Mouse (Mus musculus): Measurements from ENCODE around the gene Tspan5. TPM values are rescaled to one million over a fixed set of nuclear protein-coding genes. Genes with fewer than 3 reads are reported as not detected.

Tspan5 gene
- polyA plus RNA-seq, 1 experiment from 2014 or later = 55.3 TPM

- peak overlapping the region; percentile 54 for H3K27ac ChIP-seq (replicated peaks)
- 84% methylated on average over 6 of the region's 6 CpGs for WGBS
- H3K27me3 ChIP-seq = 0 out of 2 replicates have a peak, but pooled peaks cover 3% of the 10 kb centered on the region
- H3K4me2 ChIP-seq (replicated peaks) = no peak overlapping the region
- no peaks in the 10 kb centered on the region for H3K36me3 ChIP-seq
- no peaks in the 10 kb centered on the region for H3K9me3 ChIP-seq
- no peak overlapping the region for H3K9ac ChIP-seq (replicated peaks)
- H3K4me1 ChIP-seq = peaks cover 70% of the 10 kb centered on the region
- no peak for ATAC-seq (ENCODE audit: low FRiP score, low read depth)
- H3K4me3 ChIP-seq = no peak overlapping the region
These were observed 116.7 kb downstream of the Tspan5 start for GRCm38 (mm10) chr3:138858649-138859048.

GRCm38 (mm10) chr3:138859166-138859565 is 117.2 kb downstream of the Tspan5 start:
- WGBS = 78% methylated on average over 8 of the region's 8 CpGs
- ATAC-seq (ENCODE audit: low FRiP score, low read depth) = no peak
- Histone ChIP-seq H3K27me3 (0 out of 2 replicates have a peak, but pooled peaks cover 3% of the 10 kb centered on the region), H3K4me3 (no peak overlapping the region), H3K27ac (replicated peaks) (peak overlapping the region; percentile 54; the same call in 1 of the 2 replicates), H3K9me3 (no peaks in the 10 kb centered on the region), H3K4me2 (replicated peaks) (no peak overlapping the region), H3K9ac (replicated peaks) (no peak overlapping the region), H3K36me3 (no peaks in the 10 kb centered on the region), H3K4me1 (peaks cover 64% of the 10 kb centered on the region)

- no peak overlapping the region for H3K4me2 ChIP-seq (replicated peaks)
- 0 out of 2 replicates have a peak, but pooled peaks have one; percentile 5 for ATAC-seq (ENCODE audit: low FRiP score, low read depth)
- H3K27me3 ChIP-seq = 0 out of 2 replicates have a peak, but pooled peaks cover 3% of the 10 kb centered on the region
- WGBS = 34% methylated on average over 8 of the region's 8 CpGs
- H3K4me1 ChIP-seq = peaks cover 60% of the 10 kb centered on the region
- H3K4me3 ChIP-seq = no peak overlapping the region
- no peaks in the 10 kb centered on the region for H3K36me3 ChIP-seq
- no peak overlapping the region for H3K27ac ChIP-seq (replicated peaks)
- H3K9ac ChIP-seq (replicated peaks) = no peak overlapping the region
- H3K9me3 ChIP-seq = no peaks in the 10 kb centered on the region
These were observed 117.7 kb downstream of the Tspan5 start for GRCm38 (mm10) chr3:138859666-138860065.

GRCm38 (mm10) chr3:138860257-138860760 is 118.3 kb downstream of the Tspan5 start:
- 71% methylated on average over 11 of the region's 11 CpGs for WGBS
- no peak for ATAC-seq (ENCODE audit: low FRiP score, low read depth)

GRCm38 (mm10) chr3:138861032-138861431 is 119.0 kb downstream of the Tspan5 start:
- no peak for ATAC-seq (ENCODE audit: low FRiP score, low read depth)

More at GRCm38 (mm10) chr3:138860257-138860760, 118.3 kb downstream of the Tspan5 start:
- peaks cover 53% of the 10 kb centered on the region for H3K4me1 ChIP-seq
- no peaks in the 10 kb centered on the region for H3K9me3 ChIP-seq
- no peak overlapping the region for H3K27ac ChIP-seq (replicated peaks)
- H3K36me3 ChIP-seq = no peaks in the 10 kb centered on the region
- no peak overlapping the region for H3K9ac ChIP-seq (replicated peaks)
- H3K4me2 ChIP-seq (replicated peaks) = no peak overlapping the region
- no peak overlapping the region for H3K4me3 ChIP-seq
- 0 out of 2 replicates have a peak, but pooled peaks cover 3% of the 10 kb centered on the region for H3K27me3 ChIP-seq

GRCm38 (mm10) chr3:138861589-138861988 is 119.6 kb downstream of the Tspan5 start:
- WGBS = 86% methylated on average over 3 of the region's 3 CpGs
- 0 out of 2 replicates have a peak, but pooled peaks cover 5% of the 10 kb centered on the region for H3K9me3 ChIP-seq
- no peaks in the 10 kb centered on the region for H3K36me3 ChIP-seq
- no peak overlapping the region for H3K4me3 ChIP-seq
- no peak overlapping the region for H3K9ac ChIP-seq (replicated peaks)
- no peak overlapping the region for H3K27ac ChIP-seq (replicated peaks)
- 0 out of 2 replicates have a peak, but pooled peaks cover 3% of the 10 kb centered on the region for H3K27me3 ChIP-seq
- H3K4me2 ChIP-seq (replicated peaks) = no peak overlapping the region
- H3K4me1 ChIP-seq = peaks cover 41% of the 10 kb centered on the region
- no peak for ATAC-seq (ENCODE audit: low FRiP score, low read depth)

More at GRCm38 (mm10) chr3:138861032-138861431, 119.0 kb downstream of the Tspan5 start:
- WGBS = 71% methylated on average over 9 of the region's 9 CpGs
- Histone ChIP-seq H3K36me3 (no peaks in the 10 kb centered on the region), H3K4me1 (peaks cover 46% of the 10 kb centered on the region), H3K4me3 (no peak overlapping the region), H3K9ac (replicated peaks) (no peak overlapping the region), H3K27ac (replicated peaks) (no peak overlapping the region), H3K27me3 (0 out of 2 replicates have a peak, but pooled peaks cover 3% of the 10 kb centered on the region), H3K4me2 (replicated peaks) (no peak overlapping the region), H3K9me3 (0 out of 2 replicates have a peak, but pooled peaks cover under 1% of the 10 kb centered on the region)

- Histone ChIP-seq H3K9ac (replicated peaks) (no peak overlapping the region), H3K36me3 (no peaks in the 10 kb centered on the region), H3K4me3 (no peak overlapping the region), H3K9me3 (0 out of 2 replicates have a peak, but pooled peaks cover 5% of the 10 kb centered on the region), H3K4me1 (peaks cover 19% of the 10 kb centered on the region), H3K27ac (replicated peaks) (no peak overlapping the region), H3K27me3 (0 out of 2 replicates have a peak, but pooled peaks cover 3% of the 10 kb centered on the region), H3K4me2 (replicated peaks) (no peak overlapping the region)
- WGBS = 86% methylated on average over 12 of the region's 12 CpGs
- ATAC-seq (ENCODE audit: low FRiP score, low read depth) = no peak
These were observed 122.2 kb downstream of the Tspan5 start for GRCm38 (mm10) chr3:138864166-138864648.

GRCm38 (mm10) chr3:138865271-138865670 is 123.3 kb downstream of the Tspan5 start:
- WGBS = 77% methylated on average over 5 of the region's 5 CpGs
- no peak for ATAC-seq (ENCODE audit: low FRiP score, low read depth)
- Histone ChIP-seq H3K4me1 (peaks cover 9% of the 10 kb centered on the region; the same call in 1 of the 2 replicates), H3K4me2 (replicated peaks) (no peak overlapping the region), H3K36me3 (no peaks in the 10 kb centered on the region), H3K9me3 (0 out of 2 replicates have a peak, but pooled peaks cover 5% of the 10 kb centered on the region), H3K4me3 (no peak overlapping the region), H3K9ac (replicated peaks) (no peak overlapping the region), H3K27me3 (no peaks in the 10 kb centered on the region), H3K27ac (replicated peaks) (no peak overlapping the region)

GRCm38 (mm10) chr3:138867149-138867848 is 125.3 kb downstream of the Tspan5 start:
- 0 out of 2 replicates have a peak, but pooled peaks cover 5% of the 10 kb centered on the region for H3K9me3 ChIP-seq
- WGBS = 77% methylated on average over 16 of the region's 16 CpGs
- no peaks in the 10 kb centered on the region for H3K36me3 ChIP-seq
- ATAC-seq (ENCODE audit: low FRiP score, low read depth) = no peak
- H3K4me2 ChIP-seq (replicated peaks) = no peak overlapping the region
- H3K4me1 ChIP-seq = 0 out of 2 replicates have a peak, but pooled peaks cover 4% of the 10 kb centered on the region
- H3K4me3 ChIP-seq = no peak overlapping the region
- no peak overlapping the region for H3K27ac ChIP-seq (replicated peaks)
- H3K27me3 ChIP-seq = no peaks in the 10 kb centered on the region
- no peak overlapping the region for H3K9ac ChIP-seq (replicated peaks)

- no peaks in the 10 kb centered on the region for H3K27me3 ChIP-seq
- 0 out of 2 replicates have a peak, but pooled peaks cover 5% of the 10 kb centered on the region for H3K9me3 ChIP-seq
- H3K27ac ChIP-seq (replicated peaks) = no peak overlapping the region
- no peak overlapping the region for H3K4me2 ChIP-seq (replicated peaks)
- no peak for ATAC-seq (ENCODE audit: low FRiP score, low read depth)
- WGBS = 80% methylated on average over 13 of the region's 13 CpGs
- H3K9ac ChIP-seq (replicated peaks) = no peak overlapping the region
- peaks cover 1% of the 10 kb centered on the region; the same call in 1 of the 2 replicates for H3K36me3 ChIP-seq
- 0 out of 2 replicates have a peak, but pooled peaks cover 4% of the 10 kb centered on the region for H3K4me1 ChIP-seq
- H3K4me3 ChIP-seq = no peak overlapping the region
These were observed 126.4 kb downstream of the Tspan5 start for GRCm38 (mm10) chr3:138868409-138868808.

- no peak overlapping the region for H3K9ac ChIP-seq (replicated peaks)
- 97% methylated on average over 7 of the region's 7 CpGs for WGBS
- H3K4me1 ChIP-seq = peaks cover 6% of the 10 kb centered on the region; the same call in 1 of the 2 replicates
- no peak overlapping the region for H3K27ac ChIP-seq (replicated peaks)
- no peaks in the 10 kb centered on the region for H3K27me3 ChIP-seq
- H3K4me2 ChIP-seq (replicated peaks) = no peak overlapping the region
- no peak overlapping the region for H3K4me3 ChIP-seq
- H3K9me3 ChIP-seq = 0 out of 2 replicates have a peak, but pooled peaks cover 3% of the 10 kb centered on the region
- ATAC-seq (ENCODE audit: low FRiP score, low read depth) = no peak
- peaks cover 11% of the 10 kb centered on the region; the same call in 1 of the 2 replicates for H3K36me3 ChIP-seq
These were observed 133.3 kb downstream of the Tspan5 start for GRCm38 (mm10) chr3:138875282-138875681.

GRCm38 (mm10) chr3:138875936-138876335 is 133.9 kb downstream of the Tspan5 start:
- H3K4me2 ChIP-seq (replicated peaks) = no peak overlapping the region
- H3K9me3 ChIP-seq = 0 out of 2 replicates have a peak, but pooled peaks cover 3% of the 10 kb centered on the region
- peaks cover 6% of the 10 kb centered on the region; the same call in 1 of the 2 replicates for H3K4me1 ChIP-seq
- H3K27me3 ChIP-seq = no peaks in the 10 kb centered on the region
- H3K9ac ChIP-seq (replicated peaks) = no peak overlapping the region
- no peak for ATAC-seq (ENCODE audit: low FRiP score, low read depth)
- H3K4me3 ChIP-seq = no peak overlapping the region
- peaks cover 11% of the 10 kb centered on the region; the same call in 1 of the 2 replicates for H3K36me3 ChIP-seq
- WGBS = 97% methylated on average over 6 of the region's 6 CpGs
- H3K27ac ChIP-seq (replicated peaks) = no peak overlapping the region
